Mouse (Mus musculus) v-Abl transformed pro-B cells (cell line): ENCODE measurements around the gene Crtc3.

Source experiments
- in situ Hi-C, 2 experiments: fragments of 400-800 bp; cut with MboI; formaldehyde crosslinking; loops; one replicate each; pipeline ENCODE4 v1.15.1; 2025; ENCODE audit not compliant: unreplicated experiment in 2 of 2

Crtc3 gene

DNA sequence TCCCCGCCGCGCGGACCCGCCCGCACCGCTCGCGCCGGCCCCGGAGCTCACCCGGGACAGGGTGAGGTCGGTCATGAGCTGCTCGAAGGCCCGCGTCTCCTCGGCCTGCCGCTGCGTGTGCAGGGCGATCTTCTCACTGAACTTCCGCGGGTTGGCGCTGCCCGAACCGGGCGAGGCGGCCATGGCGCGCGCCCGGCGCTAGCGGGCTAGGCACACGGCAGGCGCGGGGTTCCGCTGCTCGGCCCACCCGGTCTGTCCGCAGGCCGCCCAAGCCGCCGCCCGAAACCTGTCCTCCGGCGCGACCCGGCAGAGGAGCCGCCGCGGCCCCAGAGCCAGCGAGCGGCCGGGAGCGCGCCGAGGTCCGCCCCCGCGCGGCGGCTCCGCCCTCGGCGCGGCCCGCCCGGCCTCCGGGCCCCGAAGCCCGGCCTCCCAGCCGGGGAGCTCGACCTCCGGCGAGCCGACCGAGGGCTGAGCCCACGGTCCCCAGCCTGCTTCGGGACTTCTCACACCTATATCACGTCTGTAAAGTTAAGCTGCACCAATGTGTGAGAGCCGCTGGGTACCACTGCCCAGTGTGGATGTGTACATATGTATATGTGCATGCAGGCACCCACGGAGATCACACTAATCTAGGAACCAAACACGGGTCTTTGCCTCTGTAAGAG lies at the start of gene Crtc3:
Crtc3 (minus strand) TSS at position 322 of the 665 bp plus-strand sequence.
- in situ Hi-C loops, result loop anchor here in 1 of 2 experiments (25.0 kb wide), 1 partner anchor 301 kb away; the partner anchor contains the start of gene Fes

DNA sequence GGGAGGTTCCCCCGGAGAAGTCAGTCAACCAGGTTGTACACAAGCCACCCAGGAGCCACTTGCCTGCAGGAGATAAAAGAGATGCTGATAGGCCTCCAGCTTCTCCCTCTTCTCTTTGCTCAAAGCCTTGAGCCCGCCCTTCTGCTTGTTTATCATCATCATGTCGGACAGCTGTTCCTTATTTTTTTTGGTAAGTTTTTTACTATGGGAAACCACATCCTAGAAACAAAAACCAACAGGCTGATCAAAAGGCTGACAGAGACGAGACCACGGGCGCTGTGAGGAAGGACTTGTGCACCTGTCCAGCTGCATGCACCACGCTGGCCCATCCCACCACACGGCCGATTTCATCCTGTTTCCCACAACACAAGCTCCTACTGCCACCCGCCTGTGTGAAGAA lies 47.5 kb upstream of the Crtc3 start:
- in situ Hi-C loops, result loop anchor here (5.0 to 25.0 kb wide), 6 partner anchors 116 to 949 kb away; partner anchors contain the start of genes Alpk3 (in 1 of the 2), Fes (in 1 of the 2) and Mesp1 (in 1 of the 2)

DNA sequence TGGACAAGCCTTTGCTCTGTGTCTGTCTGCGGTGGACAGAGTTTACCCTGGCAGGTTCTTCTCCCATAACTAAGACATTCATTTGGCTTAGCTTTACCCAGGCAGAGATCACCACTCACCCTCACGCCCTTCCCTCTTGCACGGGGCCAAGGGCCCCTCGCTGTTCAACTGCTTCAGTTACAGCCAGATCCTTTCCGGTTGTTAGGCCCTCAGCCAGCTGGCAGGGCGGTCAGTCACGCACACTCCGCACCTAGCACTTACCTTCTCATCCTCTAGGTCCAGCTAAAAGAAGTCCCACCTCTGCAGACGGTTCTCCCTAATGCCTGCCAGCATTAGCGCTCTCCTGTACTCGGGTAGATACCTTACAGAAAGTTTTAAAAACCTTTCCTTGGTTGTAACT lies 44.3 kb upstream of the Crtc3 start:
- in situ Hi-C loops, result loop anchor here (5.0 to 25.0 kb wide), 6 partner anchors 119 to 946 kb away; partner anchors contain the start of genes Alpk3 (in 1 of the 2) and Mesp1 (in 1 of the 2)

DNA sequence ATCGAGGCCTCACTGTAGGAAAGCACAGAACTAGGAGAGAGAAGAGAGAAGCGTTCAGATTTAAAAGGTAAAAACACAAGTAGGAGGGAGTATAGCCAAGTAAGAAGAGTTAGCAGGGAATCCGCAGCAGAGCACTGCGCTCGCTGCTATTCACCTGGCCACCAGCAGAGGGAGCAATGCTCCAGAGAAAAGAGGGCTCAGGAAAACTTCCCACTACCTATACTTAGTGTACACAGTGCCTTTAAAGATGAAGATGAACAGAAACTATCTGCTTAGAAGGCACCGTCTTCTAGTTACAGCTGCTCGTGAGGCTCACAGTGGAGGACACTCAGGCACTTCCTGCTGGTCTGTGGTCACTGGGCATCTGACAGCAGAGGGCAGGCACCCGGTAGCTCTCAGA lies 41.0 kb upstream of the Crtc3 start:
- in situ Hi-C loops, result loop anchor here (5.0 to 25.0 kb wide), 7 partner anchors 123 to 942 kb away; partner anchors contain the start of genes Alpk3 (in 1 of the 2), Fes (in 1 of the 2) and Mesp1 (in 1 of the 2)

DNA sequence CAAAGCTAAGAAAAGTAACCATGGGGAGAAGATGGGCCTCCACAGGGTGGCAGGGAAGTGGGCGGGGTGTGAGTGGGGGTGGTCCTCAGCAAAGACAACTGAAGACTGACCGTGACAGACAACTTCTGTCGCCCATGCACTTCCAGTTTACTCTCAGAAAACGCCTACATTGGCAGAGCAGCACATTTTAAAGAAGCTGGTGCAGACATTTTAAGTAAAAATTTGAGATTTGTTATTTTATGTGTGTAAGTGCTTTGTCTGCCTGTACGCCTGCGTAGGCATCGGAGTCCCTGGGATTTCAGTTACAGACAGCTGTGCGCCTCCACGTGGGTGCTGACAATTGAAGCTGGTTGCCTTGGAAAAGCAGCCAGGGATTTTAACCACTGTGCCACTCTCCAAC lies 32.4 kb upstream of the Crtc3 start:
- in situ Hi-C loops, result loop anchor here in 1 of 2 experiments (10.0 kb wide), 1 partner anchor 336 kb away; the partner anchor contains the start of gene Fes

DNA sequence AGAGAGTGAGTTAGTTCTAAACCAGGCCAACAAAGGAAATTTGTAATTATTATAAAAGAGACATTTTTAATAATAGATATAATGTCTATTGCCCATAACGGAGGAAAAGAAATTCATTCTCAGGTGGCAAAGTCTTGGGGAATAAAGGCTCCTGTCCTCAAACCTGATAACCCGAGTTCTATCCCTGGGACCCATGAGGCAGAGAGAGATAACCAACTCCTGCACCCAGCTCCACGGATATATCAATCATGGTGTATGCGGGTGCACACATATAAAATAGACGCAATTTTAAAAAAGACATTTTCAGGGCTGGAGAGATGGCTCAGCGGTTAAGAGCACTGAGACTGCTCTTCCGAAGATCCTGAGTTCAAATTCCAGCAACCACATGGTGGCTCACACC lies 30.9 kb upstream of the Crtc3 start:
- in situ Hi-C loops, result no loop called here

DNA sequence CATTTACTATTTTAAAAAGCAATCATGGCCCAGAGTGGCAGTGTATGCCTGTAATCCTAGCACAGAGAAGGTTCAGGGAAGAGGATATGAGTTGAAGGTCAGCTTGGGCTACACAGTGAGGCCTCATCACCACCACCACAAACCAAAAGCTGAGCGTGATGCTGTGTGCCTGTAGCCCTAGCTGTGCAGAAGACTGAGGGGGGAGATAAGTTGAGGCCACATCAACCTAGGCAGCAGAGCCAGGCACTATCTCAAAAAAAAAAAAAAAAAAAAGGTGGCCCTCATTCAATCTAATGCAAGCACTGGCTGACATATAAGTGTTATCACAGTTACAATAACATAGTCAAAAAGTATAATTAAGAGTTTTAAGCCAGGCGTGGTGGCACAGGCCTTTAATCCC lies 30.4 kb upstream of the Crtc3 start:
- in situ Hi-C loops, result no loop called here

DNA sequence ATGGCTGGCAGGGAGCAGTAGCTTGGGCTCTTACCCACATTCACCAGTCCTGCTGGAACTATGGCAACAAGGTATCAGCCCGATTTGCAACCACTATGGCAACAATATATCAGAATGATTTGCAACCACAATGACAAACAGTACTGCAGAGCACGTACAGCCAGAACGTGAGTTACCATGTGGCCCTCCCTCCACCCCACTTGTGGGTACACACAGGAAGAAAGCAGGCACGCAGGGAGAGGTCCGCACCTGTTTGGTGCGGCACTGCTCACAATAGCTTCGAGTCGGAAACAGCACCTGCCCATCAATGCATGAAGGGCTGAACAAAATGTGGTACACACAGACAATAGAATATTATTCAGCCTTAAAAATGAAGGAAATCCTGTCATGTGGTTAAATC lies 29.8 kb upstream of the Crtc3 start:
- in situ Hi-C loops, result no loop called here

DNA sequence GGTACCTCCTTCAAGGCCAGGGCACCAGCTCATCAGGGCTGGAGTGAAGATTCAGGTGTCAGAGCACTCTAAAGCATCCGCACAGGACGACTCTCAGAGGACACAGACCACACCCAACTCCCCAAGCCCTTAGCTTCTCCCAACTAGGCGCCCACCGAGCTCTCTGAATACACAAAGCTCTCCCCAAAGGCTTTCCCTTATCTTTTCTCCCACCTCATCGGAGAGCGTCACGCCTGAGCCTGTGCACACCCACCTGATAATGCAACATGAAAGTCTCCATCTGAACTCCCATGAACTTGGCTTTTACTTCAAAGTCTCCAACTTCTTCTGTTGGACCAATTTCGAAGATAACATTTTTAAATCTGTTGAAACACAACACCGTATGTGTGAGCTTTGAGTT lies 28.1 kb upstream of the Crtc3 start:
- in situ Hi-C loops, result no loop called here

DNA sequence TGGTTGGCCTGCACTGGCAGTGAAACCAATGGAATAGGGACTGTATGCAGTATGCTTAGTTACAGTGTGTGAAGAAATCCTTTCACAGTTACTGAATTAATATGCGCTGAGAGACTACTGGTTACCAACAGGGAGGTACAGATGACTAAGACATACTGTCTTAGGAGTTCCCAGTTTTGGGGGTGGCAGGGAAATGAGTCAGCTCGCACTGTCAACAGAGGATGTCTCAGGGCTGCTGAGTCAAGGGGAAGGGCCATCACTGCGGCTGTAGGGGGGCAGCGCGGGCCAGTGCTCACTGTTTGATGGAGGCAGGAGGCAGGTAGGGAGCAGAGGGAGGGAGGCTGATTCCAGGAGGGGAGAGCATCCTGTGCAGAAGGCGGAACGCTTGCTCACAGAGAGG lies 26.6 kb upstream of the Crtc3 start:
- in situ Hi-C loops, result no loop called here

DNA sequence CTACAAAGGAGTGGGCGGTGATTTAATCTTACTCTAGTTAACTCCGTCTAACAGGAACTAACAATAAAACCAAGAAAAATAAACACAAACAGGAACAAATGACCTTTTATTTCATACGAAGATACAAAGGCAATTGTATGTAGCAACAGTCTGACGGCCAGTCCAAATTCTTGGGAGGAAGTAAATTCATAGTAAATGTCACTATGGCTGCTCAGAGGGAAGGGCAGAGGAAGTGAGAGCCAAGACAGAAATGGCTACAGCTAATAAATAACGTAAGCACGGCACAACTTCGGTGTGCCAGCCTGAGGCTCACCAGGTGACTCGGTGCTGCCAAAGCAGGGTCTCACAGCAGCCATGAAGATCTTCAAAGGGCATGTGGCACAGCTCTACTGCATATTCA lies 22.8 kb upstream of the Crtc3 start:
- in situ Hi-C loops, result no loop called here

DNA sequence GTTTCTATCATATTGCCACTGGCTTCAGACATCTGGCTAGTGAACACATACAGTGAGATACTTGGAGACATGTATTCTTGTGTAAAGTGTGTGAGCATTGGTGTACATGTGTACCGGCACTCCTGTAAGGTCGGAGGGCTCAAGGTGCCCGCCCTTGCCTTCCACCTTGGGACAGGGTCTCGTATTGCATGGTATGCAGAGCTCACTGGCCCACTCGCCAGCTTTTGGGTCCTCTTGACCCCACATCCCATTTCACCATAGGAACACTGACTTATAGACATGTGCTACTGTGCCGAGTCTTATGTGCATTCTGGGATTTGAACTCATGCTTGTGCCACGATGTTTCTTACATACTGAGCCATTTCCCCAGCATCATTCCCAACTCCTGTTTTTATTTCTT lies 21.7 kb upstream of the Crtc3 start:
- in situ Hi-C loops, result no loop called here

DNA sequence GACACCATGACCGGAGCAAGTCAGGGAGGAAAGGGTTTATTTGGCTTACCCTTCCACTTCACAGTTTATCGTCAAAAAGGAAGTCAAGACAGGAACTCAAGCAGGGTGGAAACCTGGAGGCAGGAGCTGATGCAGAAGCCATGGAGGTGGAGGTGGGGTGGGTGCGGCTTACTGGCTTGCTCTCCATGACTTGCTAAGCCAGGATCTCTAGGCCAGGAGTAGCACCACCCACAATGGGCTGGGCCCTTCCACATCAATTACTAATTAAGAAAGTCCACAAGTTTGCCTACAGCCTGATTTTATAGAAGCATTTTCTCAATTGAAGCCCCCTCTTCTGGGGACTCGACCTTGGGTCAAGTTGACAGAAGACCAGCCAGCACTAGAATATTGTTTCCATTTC lies 15.4 kb upstream of the Crtc3 start:
- in situ Hi-C loops, result no loop called here

DNA sequence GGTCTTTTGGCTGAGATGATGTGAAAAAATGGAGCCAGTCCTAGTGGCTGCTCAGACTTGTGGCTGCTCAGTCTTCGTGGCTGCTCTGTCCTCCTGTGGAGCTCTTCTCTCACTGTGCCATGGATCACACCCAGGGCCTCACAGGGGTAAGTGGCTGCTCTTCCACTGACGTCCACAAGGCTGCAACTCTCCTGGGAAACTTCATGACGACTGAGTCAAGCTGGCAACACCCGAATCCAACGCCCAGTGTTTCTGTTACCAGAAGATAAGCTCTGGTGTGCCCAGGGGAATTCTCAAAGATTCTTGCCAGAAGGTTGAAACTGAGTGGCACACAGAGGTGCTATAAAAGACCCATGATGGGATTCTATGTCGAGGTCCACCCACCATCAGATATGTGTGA lies 13.8 kb upstream of the Crtc3 start:
- in situ Hi-C loops, result no loop called here

DNA sequence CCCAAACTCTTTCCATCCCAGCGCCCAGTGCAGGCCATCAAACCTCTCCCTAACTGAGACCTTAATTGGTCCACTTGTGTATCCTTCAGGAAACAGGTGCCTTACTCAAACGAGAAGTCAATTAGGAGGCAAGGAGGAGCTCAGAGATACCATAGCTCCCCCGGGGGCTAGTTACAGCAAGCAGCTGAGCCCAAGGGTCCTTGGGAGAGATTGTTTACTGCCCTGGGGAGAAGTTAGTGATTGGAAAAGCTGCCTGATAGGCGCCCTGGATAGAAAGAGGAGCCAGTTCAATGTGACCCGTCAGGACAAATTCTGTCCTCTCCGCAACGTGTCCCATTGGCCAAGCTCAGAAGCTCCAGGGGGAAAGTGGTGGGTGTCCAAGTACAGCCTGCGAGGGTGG lies 11.0 kb upstream of the Crtc3 start:
- in situ Hi-C loops, result loop anchor here in 1 of 2 experiments (25.0 kb wide), 1 partner anchor 312 kb away; the partner anchor contains the start of gene Fes

DNA sequence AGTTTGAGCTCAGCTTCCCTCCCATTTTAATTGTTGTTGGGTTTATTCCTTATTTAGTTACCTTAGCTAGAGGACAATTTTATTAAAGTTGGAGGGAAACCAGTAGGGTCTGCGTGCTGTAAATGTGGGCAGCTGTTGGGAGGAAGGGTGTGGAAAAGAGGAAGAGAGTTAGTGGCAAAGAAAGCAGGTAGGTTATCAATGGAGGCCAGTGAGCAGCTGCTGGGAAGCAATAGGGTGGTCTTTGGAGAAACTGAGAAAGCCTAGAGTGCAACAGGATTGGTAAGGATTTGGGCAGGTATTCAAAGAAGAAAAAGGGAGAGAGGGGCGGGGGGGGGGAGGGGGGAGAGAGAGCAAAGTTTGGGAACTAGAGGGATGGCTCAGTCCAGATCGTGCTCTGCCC lies 10.3 kb upstream of the Crtc3 start:
- in situ Hi-C loops, result loop anchor here in 1 of 2 experiments (25.0 kb wide), 1 partner anchor 312 kb away; the partner anchor contains the start of gene Fes

DNA sequence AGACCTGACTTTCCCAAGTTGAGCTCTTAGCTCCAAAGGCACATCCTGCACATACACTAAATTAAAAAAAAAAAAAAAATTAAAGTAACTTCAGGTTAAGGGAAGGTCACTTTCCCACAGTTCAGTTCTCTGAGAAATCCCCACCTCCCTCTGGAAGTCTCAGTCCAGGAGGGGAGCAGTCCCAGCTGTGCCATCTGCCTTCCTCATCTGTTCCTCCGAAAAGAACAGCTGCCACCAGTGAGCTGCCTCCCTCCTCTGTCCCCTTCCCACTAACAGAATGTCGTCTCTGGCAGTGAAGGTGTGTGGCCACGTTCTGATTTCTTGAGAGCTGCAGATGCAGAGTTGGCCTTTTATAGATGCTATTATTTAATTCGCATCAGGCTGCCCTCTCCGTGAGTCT lies 9.2 kb upstream of the Crtc3 start:
- in situ Hi-C loops, result loop anchor here in 1 of 2 experiments (25.0 kb wide), 1 partner anchor 311 kb away; the partner anchor contains the start of gene Fes

DNA sequence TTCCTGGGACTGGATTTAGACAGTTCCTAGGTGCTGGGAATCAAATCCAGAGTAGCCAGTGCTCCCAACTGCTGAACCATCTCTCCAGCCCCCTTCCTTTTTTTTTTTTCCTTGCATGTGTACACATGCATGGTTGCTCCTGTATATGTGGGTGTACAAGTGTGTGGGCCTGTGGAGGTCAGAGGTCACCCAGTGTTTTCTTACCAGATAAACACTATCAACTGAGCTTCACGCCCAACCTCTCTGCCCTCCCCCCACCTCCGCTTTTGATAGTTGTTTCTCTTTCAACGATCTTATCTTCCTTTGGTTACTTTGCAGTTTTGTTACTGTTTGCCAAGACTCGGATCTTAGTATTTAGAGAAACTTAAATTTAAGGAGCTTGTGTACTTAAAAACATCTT lies 8.2 kb upstream of the Crtc3 start:
- in situ Hi-C loops, result loop anchor here in 1 of 2 experiments (25.0 kb wide), 1 partner anchor 310 kb away; the partner anchor contains the start of gene Fes

DNA sequence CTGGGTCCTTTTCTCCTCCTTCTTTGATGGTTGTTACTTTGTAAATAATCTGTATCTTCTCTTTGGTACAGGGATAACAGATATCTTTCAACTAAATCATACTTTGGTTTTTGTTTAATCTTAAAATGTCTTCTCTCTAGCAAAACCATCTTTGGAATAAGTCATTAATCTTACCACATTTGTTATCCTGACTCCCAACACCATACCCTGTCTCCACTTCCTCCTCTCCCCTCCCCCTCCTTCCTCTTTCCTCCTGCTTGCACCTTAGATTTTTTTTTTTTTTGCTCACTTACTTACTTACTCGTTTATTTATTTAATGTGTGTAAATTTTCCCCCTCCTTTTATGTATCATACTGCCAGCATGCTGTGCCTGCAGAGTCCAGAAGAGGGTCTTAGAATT lies 7.7 kb upstream of the Crtc3 start:
- in situ Hi-C loops, result loop anchor here in 1 of 2 experiments (25.0 kb wide), 1 partner anchor 309 kb away; the partner anchor contains the start of gene Fes

DNA sequence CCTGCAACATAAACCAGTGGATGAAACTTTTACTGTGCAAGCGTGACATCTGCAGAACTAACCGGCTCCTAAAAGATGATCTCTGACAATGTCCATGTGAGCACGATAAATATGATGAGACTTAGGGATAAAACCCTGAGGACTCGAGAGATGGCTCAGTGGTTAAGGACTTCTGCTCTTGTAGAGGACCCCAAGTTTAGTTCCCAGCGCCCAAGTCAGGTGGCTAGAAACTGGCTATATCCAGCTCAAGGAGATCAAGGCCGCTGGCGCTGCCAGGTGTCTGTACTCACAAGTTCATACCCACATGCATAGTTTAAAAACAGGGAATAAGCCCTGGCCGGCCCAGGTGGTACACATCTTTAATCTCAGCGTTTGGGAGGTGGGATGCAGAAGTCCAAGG lies 3.8 kb upstream of the Crtc3 start:
- in situ Hi-C loops, result loop anchor here in 1 of 2 experiments (25.0 kb wide), 1 partner anchor 305 kb away; the partner anchor contains the start of gene Fes

DNA sequence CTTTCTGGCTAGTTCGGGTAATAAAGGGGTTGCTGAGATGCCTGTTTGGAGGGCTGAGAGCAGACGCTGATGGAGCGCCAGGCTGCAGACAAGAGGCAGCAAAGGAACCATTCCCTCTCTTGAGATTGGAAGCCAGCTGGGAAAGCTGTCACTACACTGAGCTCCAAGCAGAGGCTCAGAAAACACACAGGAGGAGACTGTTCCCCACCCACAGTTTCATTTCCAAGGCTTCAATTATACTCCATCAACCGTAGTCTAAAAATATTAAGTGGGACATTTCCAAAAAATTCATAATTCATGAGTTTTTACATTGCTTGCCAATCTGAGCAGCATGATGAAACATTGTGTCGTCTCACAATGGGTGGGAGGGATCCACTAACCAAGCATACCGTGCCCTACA lies 2.5 kb upstream of the Crtc3 start:
- in situ Hi-C loops, result loop anchor here in 1 of 2 experiments (25.0 kb wide), 1 partner anchor 304 kb away; the partner anchor contains the start of gene Fes

DNA sequence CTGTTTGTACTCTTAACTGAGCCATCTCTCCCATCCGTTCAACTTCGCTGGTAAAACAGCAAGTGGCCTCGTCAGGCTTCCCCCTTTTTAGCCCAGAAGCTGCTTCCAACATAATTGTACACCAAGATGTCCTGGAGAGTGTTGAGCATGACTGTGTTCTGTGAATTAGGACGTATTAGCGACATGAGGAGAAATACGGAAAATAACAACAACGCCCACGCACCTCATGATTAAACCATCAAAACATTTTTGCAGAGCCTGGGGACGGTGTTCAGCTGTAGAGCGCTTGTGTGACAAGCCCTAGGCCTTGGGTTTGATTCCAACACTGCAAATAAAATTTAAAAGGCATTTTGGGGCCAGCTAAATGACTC lies 529 bp upstream of the Crtc3 start:
- in situ Hi-C loops, result loop anchor here in 1 of 2 experiments (25.0 kb wide), 1 partner anchor 302 kb away; the partner anchor contains the start of gene Fes
